Mouse (Mus musculus): ENCODE data around the gene Atp11a. TPM values are rescaled to one million over a fixed set of nuclear protein-coding genes. Genes with fewer than 3 reads are reported as not detected.

Gene Atp11a
- polyA plus RNA-seq, 1 experiment from 2014 or later: 15.6 TPM

GRCm38 (mm10) chr8:12743390-12743789, 13.4 kb upstream of the Atp11a start:
- H3K27ac ChIP-seq (ENCODE audit: low read depth, low read length): no peak overlapping the region
- H3K27me3 ChIP-seq (ENCODE audit: control insufficient read depth, insufficient read depth, low read length): peaks cover 2% of the 10 kb centered on the region; the same call in 1 of the 2 replicates
- H3K9ac ChIP-seq (ENCODE audit: low read depth, low read length): no peak overlapping the region
- H3K4me1 ChIP-seq (ENCODE audit: control insufficient read depth, insufficient read depth, low read length): no peaks in the 10 kb centered on the region
- H3K9me3 ChIP-seq (replicated peaks; ENCODE audit: control insufficient read depth, low read length): 0 out of 2 replicates have a peak, but pooled peaks cover 2% of the 10 kb centered on the region
- H3K4me3 ChIP-seq (ENCODE audit: low read depth, low read length): no peak overlapping the region
- no peaks in the 10 kb centered on the region for H3K36me3 ChIP-seq (ENCODE audit: control insufficient read depth, insufficient read depth, low read length)
- H3K4me2 ChIP-seq: no peak overlapping the region
- 76% methylated on average over 4 of the region's 4 CpGs for WGBS (ENCODE audit: insufficient replicate concordance)
- no peak for ATAC-seq (replicated peaks; ENCODE audit: insufficient number of reproducible peaks, low FRiP score, low TSS enrichment)

GRCm38 (mm10) chr8:12748183-12748582, 8.6 kb upstream of the Atp11a start:
- ATAC-seq (replicated peaks; ENCODE audit: insufficient number of reproducible peaks, low FRiP score, low TSS enrichment): no peak
- H3K4me3 ChIP-seq (ENCODE audit: low read depth, low read length): no peak overlapping the region
- 0 out of 2 replicates have a peak, but pooled peaks cover 2% of the 10 kb centered on the region for H3K9me3 ChIP-seq (replicated peaks; ENCODE audit: control insufficient read depth, low read length)
- no peak overlapping the region for H3K9ac ChIP-seq (ENCODE audit: low read depth, low read length)
- no peaks in the 10 kb centered on the region for H3K27me3 ChIP-seq (ENCODE audit: control insufficient read depth, insufficient read depth, low read length)
- H3K4me1 ChIP-seq (ENCODE audit: control insufficient read depth, insufficient read depth, low read length): no peaks in the 10 kb centered on the region
- H3K27ac ChIP-seq (ENCODE audit: low read depth, low read length): no peak overlapping the region
- H3K36me3 ChIP-seq (ENCODE audit: control insufficient read depth, insufficient read depth, low read length): no peaks in the 10 kb centered on the region
- H3K4me2 ChIP-seq: no peak overlapping the region
- whole genome bisulfite sequencing (ENCODE audit: insufficient replicate concordance): 84% methylated on average over 3 of the region's 3 CpGs

- H3K4me2 ChIP-seq: no peak overlapping the region
- no peak overlapping the region for H3K9ac ChIP-seq (ENCODE audit: low read depth, low read length)
- no peaks in the 10 kb centered on the region for H3K27me3 ChIP-seq (ENCODE audit: control insufficient read depth, insufficient read depth, low read length)
- H3K9me3 ChIP-seq (replicated peaks; ENCODE audit: control insufficient read depth, low read length): 0 out of 2 replicates have a peak, but pooled peaks cover 2% of the 10 kb centered on the region
- ATAC-seq (replicated peaks; ENCODE audit: insufficient number of reproducible peaks, low FRiP score, low TSS enrichment): no peak
- H3K27ac ChIP-seq (ENCODE audit: low read depth, low read length): no peak overlapping the region
- H3K36me3 ChIP-seq (ENCODE audit: control insufficient read depth, insufficient read depth, low read length): no peaks in the 10 kb centered on the region
- no peaks in the 10 kb centered on the region for H3K4me1 ChIP-seq (ENCODE audit: control insufficient read depth, insufficient read depth, low read length)
- 79% methylated on average over 7 of the region's 7 CpGs for WGBS (ENCODE audit: insufficient replicate concordance)
- H3K4me3 ChIP-seq (ENCODE audit: low read depth, low read length): no peak overlapping the region
Observed at GRCm38 (mm10) chr8:12749116-12749515, 7.7 kb upstream of the Atp11a start.

GRCm38 (mm10) chr8:12753054-12753453, 3.8 kb upstream of the Atp11a start:
- H3K27me3 ChIP-seq (ENCODE audit: control insufficient read depth, insufficient read depth, low read length): no peaks in the 10 kb centered on the region
- WGBS (ENCODE audit: insufficient replicate concordance): 75% methylated on average over 6 of the region's 6 CpGs
- no peaks in the 10 kb centered on the region for H3K36me3 ChIP-seq (ENCODE audit: control insufficient read depth, insufficient read depth, low read length)
- H3K4me3 ChIP-seq (ENCODE audit: low read depth, low read length): no peak overlapping the region
- H3K4me1 ChIP-seq (ENCODE audit: control insufficient read depth, insufficient read depth, low read length): peaks cover 8% of the 10 kb centered on the region
- H3K9me3 ChIP-seq (replicated peaks; ENCODE audit: control insufficient read depth, low read length): no peaks in the 10 kb centered on the region
- no peak for ATAC-seq (replicated peaks; ENCODE audit: insufficient number of reproducible peaks, low FRiP score, low TSS enrichment)
- no peak overlapping the region for H3K9ac ChIP-seq (ENCODE audit: low read depth, low read length)
- H3K4me2 ChIP-seq: no peak overlapping the region
- no peak overlapping the region for H3K27ac ChIP-seq (ENCODE audit: low read depth, low read length)

- ATAC-seq (replicated peaks; ENCODE audit: insufficient number of reproducible peaks, low FRiP score, low TSS enrichment): no peak
- WGBS (ENCODE audit: insufficient replicate concordance): 74% methylated on average over 5 of the region's 5 CpGs
- no peaks in the 10 kb centered on the region for H3K27me3 ChIP-seq (ENCODE audit: control insufficient read depth, insufficient read depth, low read length)
- no peak overlapping the region for H3K27ac ChIP-seq (ENCODE audit: low read depth, low read length)
- H3K4me3 ChIP-seq (ENCODE audit: low read depth, low read length): no peak overlapping the region
- no peak overlapping the region for H3K9ac ChIP-seq (ENCODE audit: low read depth, low read length)
- H3K36me3 ChIP-seq (ENCODE audit: control insufficient read depth, insufficient read depth, low read length): no peaks in the 10 kb centered on the region
- peaks cover 16% of the 10 kb centered on the region for H3K4me1 ChIP-seq (ENCODE audit: control insufficient read depth, insufficient read depth, low read length)
- no peaks in the 10 kb centered on the region for H3K9me3 ChIP-seq (replicated peaks; ENCODE audit: control insufficient read depth, low read length)
- H3K4me2 ChIP-seq: no peak overlapping the region
Observed at GRCm38 (mm10) chr8:12754115-12754514, 2.7 kb upstream of the Atp11a start.

GRCm38 (mm10) chr8:12755312-12755711, 1.5 kb upstream of the Atp11a start:
- no peak for ATAC-seq (replicated peaks; ENCODE audit: insufficient number of reproducible peaks, low FRiP score, low TSS enrichment)
- Histone ChIP-seq H3K9me3 (replicated peaks; ENCODE audit: control insufficient read depth, low read length) (no peaks in the 10 kb centered on the region), H3K27ac (ENCODE audit: low read depth, low read length) (no peak overlapping the region), H3K36me3 (ENCODE audit: control insufficient read depth, insufficient read depth, low read length) (no peaks in the 10 kb centered on the region), H3K4me2 (no peak overlapping the region), H3K4me1 (ENCODE audit: control insufficient read depth, insufficient read depth, low read length) (peaks cover 17% of the 10 kb centered on the region), H3K9ac (ENCODE audit: low read depth, low read length) (no peak overlapping the region), H3K27me3 (ENCODE audit: control insufficient read depth, insufficient read depth, low read length) (no peaks in the 10 kb centered on the region), H3K4me3 (ENCODE audit: low read depth, low read length) (no peak overlapping the region)
- 41% methylated on average over 2 of the region's 2 CpGs for WGBS (ENCODE audit: insufficient replicate concordance)

GRCm38 (mm10) chr8:12755826-12756225, 988 bp upstream of the Atp11a start:
- H3K27ac ChIP-seq (ENCODE audit: low read depth, low read length): no peak overlapping the region
- no peak overlapping the region for H3K9ac ChIP-seq (ENCODE audit: low read depth, low read length)
- no peak for ATAC-seq (replicated peaks; ENCODE audit: insufficient number of reproducible peaks, low FRiP score, low TSS enrichment)
- H3K4me2 ChIP-seq: no peak overlapping the region
- 76% methylated on average over 5 of the region's 5 CpGs for WGBS (ENCODE audit: insufficient replicate concordance)
- no peak overlapping the region for H3K4me3 ChIP-seq (ENCODE audit: low read depth, low read length)
- H3K27me3 ChIP-seq (ENCODE audit: control insufficient read depth, insufficient read depth, low read length): no peaks in the 10 kb centered on the region
- H3K9me3 ChIP-seq (replicated peaks; ENCODE audit: control insufficient read depth, low read length): no peaks in the 10 kb centered on the region
- H3K36me3 ChIP-seq (ENCODE audit: control insufficient read depth, insufficient read depth, low read length): no peaks in the 10 kb centered on the region
- peaks cover 17% of the 10 kb centered on the region for H3K4me1 ChIP-seq (ENCODE audit: control insufficient read depth, insufficient read depth, low read length)

GRCm38 (mm10) chr8:12757231-12757940, 572 bp downstream of the Atp11a start:
- Histone ChIP-seq H3K4me2 (peak overlapping the region; percentile 91), H3K4me1 (ENCODE audit: control insufficient read depth, insufficient read depth, low read length) (peaks cover 27% of the 10 kb centered on the region), H3K9me3 (replicated peaks; ENCODE audit: control insufficient read depth, low read length) (no peaks in the 10 kb centered on the region), H3K9ac (ENCODE audit: low read depth, low read length) (peak overlapping the region; percentile 81), H3K27ac (ENCODE audit: low read depth, low read length) (peak overlapping the region; percentile 73), H3K36me3 (ENCODE audit: control insufficient read depth, insufficient read depth, low read length) (no peaks in the 10 kb centered on the region), H3K4me3 (ENCODE audit: low read depth, low read length) (peak overlapping the region; percentile 83), H3K27me3 (ENCODE audit: control insufficient read depth, insufficient read depth, low read length) (no peaks in the 10 kb centered on the region)
- peak; percentile 49 for ATAC-seq (replicated peaks; ENCODE audit: insufficient number of reproducible peaks, low FRiP score, low TSS enrichment)
- under 1% methylated on average over 52 of the region's 61 CpGs for WGBS (ENCODE audit: insufficient replicate concordance)

- no peaks in the 10 kb centered on the region for H3K36me3 ChIP-seq (ENCODE audit: control insufficient read depth, insufficient read depth, low read length)
- no peaks in the 10 kb centered on the region for H3K9me3 ChIP-seq (replicated peaks; ENCODE audit: control insufficient read depth, low read length)
- no peak overlapping the region for H3K4me2 ChIP-seq
- WGBS (ENCODE audit: insufficient replicate concordance): 80% methylated on average over 3 of the region's 3 CpGs
- H3K4me3 ChIP-seq (ENCODE audit: low read depth, low read length): no peak overlapping the region
- H3K9ac ChIP-seq (ENCODE audit: low read depth, low read length): no peak overlapping the region
- H3K27me3 ChIP-seq (ENCODE audit: control insufficient read depth, insufficient read depth, low read length): no peaks in the 10 kb centered on the region
- H3K4me1 ChIP-seq (ENCODE audit: control insufficient read depth, insufficient read depth, low read length): peaks cover 50% of the 10 kb centered on the region
- ATAC-seq (replicated peaks; ENCODE audit: insufficient number of reproducible peaks, low FRiP score, low TSS enrichment): no peak
- H3K27ac ChIP-seq (ENCODE audit: low read depth, low read length): no peak overlapping the region
Observed at GRCm38 (mm10) chr8:12759963-12760362, 3.1 kb downstream of the Atp11a start.
